Mouse (Mus musculus): ENCODE results near the gene Bbs9. TPM values are rescaled to one million over a fixed set of nuclear protein-coding genes. Genes with fewer than 3 reads are reported as not detected.

Gene Bbs9
- polyA plus RNA-seq, 1 experiment from 2014 or later = 2.5 TPM

GRCm38 (mm10) chr9:22679485-22679884, 204.0 kb downstream of the Bbs9 start:
- 76% methylated on average over 4 of the region's 4 CpGs for WGBS (ENCODE audit: insufficient replicate concordance)
- ATAC-seq (ENCODE audit: low read depth) = no peak
- Histone ChIP-seq H3K4me1 (ENCODE audit: control insufficient read depth, low read depth, low read length) (no peaks in the 10 kb centered on the region), H3K36me3 (ENCODE audit: control insufficient read depth, insufficient read depth) (no peaks in the 10 kb centered on the region), H3K4me3 (ENCODE audit: low read depth, low read length) (no peak overlapping the region), H3K9me3 (replicated peaks; ENCODE audit: control insufficient read depth, low read length) (no peaks in the 10 kb centered on the region), H3K27ac (ENCODE audit: low read length) (no peak overlapping the region), H3K27me3 (ENCODE audit: control insufficient read depth, insufficient read depth, low read depth, low read length) (no peaks in the 10 kb centered on the region), H3K9ac (ENCODE audit: low read depth, low read length) (no peak overlapping the region), H3K4me2 (ENCODE audit: low read depth, low read length) (no peak overlapping the region)

GRCm38 (mm10) chr9:22680031-22680430, 204.5 kb downstream of the Bbs9 start:
- Histone ChIP-seq H3K4me2 (ENCODE audit: low read depth, low read length) (no peak overlapping the region), H3K9me3 (replicated peaks; ENCODE audit: control insufficient read depth, low read length) (no peaks in the 10 kb centered on the region), H3K27me3 (ENCODE audit: control insufficient read depth, insufficient read depth, low read depth, low read length) (no peaks in the 10 kb centered on the region), H3K36me3 (ENCODE audit: control insufficient read depth, insufficient read depth) (no peaks in the 10 kb centered on the region), H3K9ac (ENCODE audit: low read depth, low read length) (no peak overlapping the region), H3K4me1 (ENCODE audit: control insufficient read depth, low read depth, low read length) (no peaks in the 10 kb centered on the region), H3K27ac (ENCODE audit: low read length) (no peak overlapping the region), H3K4me3 (ENCODE audit: low read depth, low read length) (no peak overlapping the region)
- no peak for ATAC-seq (ENCODE audit: low read depth)
- WGBS (ENCODE audit: insufficient replicate concordance) = 41% methylated on average over 12 of the region's 12 CpGs

GRCm38 (mm10) chr9:22680484-22680883, 205.0 kb downstream of the Bbs9 start:
- no peak overlapping the region for H3K4me3 ChIP-seq (ENCODE audit: low read depth, low read length)
- ATAC-seq (ENCODE audit: low read depth) = no peak
- H3K27me3 ChIP-seq (ENCODE audit: control insufficient read depth, insufficient read depth, low read depth, low read length) = no peaks in the 10 kb centered on the region
- no peak overlapping the region for H3K4me2 ChIP-seq (ENCODE audit: low read depth, low read length)
- no peaks in the 10 kb centered on the region for H3K9me3 ChIP-seq (replicated peaks; ENCODE audit: control insufficient read depth, low read length)
- no peak overlapping the region for H3K27ac ChIP-seq (ENCODE audit: low read length)
- 55% methylated on average over 1 of the region's 1 CpGs for WGBS (ENCODE audit: insufficient replicate concordance)
- H3K36me3 ChIP-seq (ENCODE audit: control insufficient read depth, insufficient read depth) = no peaks in the 10 kb centered on the region
- no peaks in the 10 kb centered on the region for H3K4me1 ChIP-seq (ENCODE audit: control insufficient read depth, low read depth, low read length)
- no peak overlapping the region for H3K9ac ChIP-seq (ENCODE audit: low read depth, low read length)

GRCm38 (mm10) chr9:22683786-22684185, 208.3 kb downstream of the Bbs9 start:
- no peak overlapping the region for H3K4me2 ChIP-seq (ENCODE audit: low read depth, low read length)
- H3K4me3 ChIP-seq (ENCODE audit: low read depth, low read length) = no peak overlapping the region
- no peak overlapping the region for H3K9ac ChIP-seq (ENCODE audit: low read depth, low read length)
- H3K9me3 ChIP-seq (replicated peaks; ENCODE audit: control insufficient read depth, low read length) = no peaks in the 10 kb centered on the region
- H3K27ac ChIP-seq (ENCODE audit: low read length) = no peak overlapping the region
- 59% methylated on average over 3 of the region's 3 CpGs for WGBS (ENCODE audit: insufficient replicate concordance)
- H3K36me3 ChIP-seq (ENCODE audit: control insufficient read depth, insufficient read depth) = no peaks in the 10 kb centered on the region
- H3K4me1 ChIP-seq (ENCODE audit: control insufficient read depth, low read depth, low read length) = no peaks in the 10 kb centered on the region
- no peaks in the 10 kb centered on the region for H3K27me3 ChIP-seq (ENCODE audit: control insufficient read depth, insufficient read depth, low read depth, low read length)
- ATAC-seq (ENCODE audit: low read depth) = no peak

DNA sequence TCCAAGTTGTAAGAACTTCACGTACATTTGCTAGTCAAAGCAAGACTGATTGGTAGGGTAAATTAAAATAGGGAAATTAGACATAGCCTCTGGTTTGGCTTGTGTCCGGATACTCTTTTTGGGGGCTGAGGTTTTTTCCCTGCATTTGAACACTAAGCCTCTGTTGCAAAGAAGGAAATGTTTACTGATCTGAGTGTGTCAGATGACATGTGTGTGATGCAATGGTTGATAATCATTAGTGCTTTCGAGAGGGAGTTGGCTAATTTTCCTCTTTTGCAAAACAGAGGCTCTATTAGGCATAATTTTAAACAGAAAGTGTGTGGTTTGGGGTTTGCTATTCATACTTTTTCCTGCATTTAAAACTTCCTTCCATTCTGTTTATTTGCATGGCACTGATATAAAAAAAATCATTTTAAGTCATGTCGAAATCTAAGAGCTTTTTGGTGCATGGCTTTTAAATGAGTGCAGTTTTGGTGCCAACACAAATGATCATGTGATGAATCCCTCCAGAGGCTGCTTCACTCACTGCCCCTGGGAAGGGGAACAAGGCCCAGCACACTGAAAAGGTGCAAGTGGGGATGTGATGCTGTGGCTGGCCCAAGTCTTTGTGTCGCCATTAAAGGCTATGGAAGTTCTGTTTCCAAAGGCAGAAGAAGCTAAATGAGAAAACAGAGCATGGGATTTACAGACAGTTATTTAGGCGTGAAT, 211.4 kb downstream of the Bbs9 start:
- no peaks in the 10 kb centered on the region for H3K36me3 ChIP-seq (ENCODE audit: control insufficient read depth, insufficient read depth)
- no peaks in the 10 kb centered on the region for H3K4me1 ChIP-seq (ENCODE audit: control insufficient read depth, low read depth, low read length)
- H3K27me3 ChIP-seq (ENCODE audit: control insufficient read depth, insufficient read depth, low read depth, low read length) = no peaks in the 10 kb centered on the region
- H3K9me3 ChIP-seq (replicated peaks; ENCODE audit: control insufficient read depth, low read length) = no peaks in the 10 kb centered on the region
- ATAC-seq (ENCODE audit: low read depth) = no peak
- no peak overlapping the region for H3K4me2 ChIP-seq (ENCODE audit: low read depth, low read length)
- no peak overlapping the region for H3K9ac ChIP-seq (ENCODE audit: low read depth, low read length)
- H3K4me3 ChIP-seq (ENCODE audit: low read depth, low read length) = no peak overlapping the region
- WGBS (ENCODE audit: insufficient replicate concordance) = 50% methylated on average over 6 of the region's 6 CpGs
- no peak overlapping the region for H3K27ac ChIP-seq (ENCODE audit: low read length)

GRCm38 (mm10) chr9:22690234-22690633, 214.7 kb downstream of the Bbs9 start:
- Histone ChIP-seq H3K27me3 (ENCODE audit: control insufficient read depth, insufficient read depth, low read depth, low read length) (no peaks in the 10 kb centered on the region), H3K36me3 (ENCODE audit: control insufficient read depth, insufficient read depth) (no peaks in the 10 kb centered on the region), H3K4me1 (ENCODE audit: control insufficient read depth, low read depth, low read length) (no peaks in the 10 kb centered on the region), H3K9ac (ENCODE audit: low read depth, low read length) (no peak overlapping the region), H3K9me3 (replicated peaks; ENCODE audit: control insufficient read depth, low read length) (no peaks in the 10 kb centered on the region), H3K4me3 (ENCODE audit: low read depth, low read length) (no peak overlapping the region), H3K27ac (ENCODE audit: low read length) (no peak overlapping the region), H3K4me2 (ENCODE audit: low read depth, low read length) (no peak overlapping the region)
- ATAC-seq (ENCODE audit: low read depth) = no peak
- 67% methylated on average over 7 of the region's 7 CpGs for WGBS (ENCODE audit: insufficient replicate concordance)

- Histone ChIP-seq H3K4me3 (ENCODE audit: low read depth, low read length) (no peak overlapping the region), H3K27me3 (ENCODE audit: control insufficient read depth, insufficient read depth, low read depth, low read length) (no peaks in the 10 kb centered on the region), H3K9me3 (replicated peaks; ENCODE audit: control insufficient read depth, low read length) (no peaks in the 10 kb centered on the region), H3K4me2 (ENCODE audit: low read depth, low read length) (no peak overlapping the region), H3K4me1 (ENCODE audit: control insufficient read depth, low read depth, low read length) (no peaks in the 10 kb centered on the region), H3K27ac (ENCODE audit: low read length) (no peak overlapping the region), H3K9ac (ENCODE audit: low read depth, low read length) (no peak overlapping the region), H3K36me3 (ENCODE audit: control insufficient read depth, insufficient read depth) (no peaks in the 10 kb centered on the region)
- 65% methylated on average over 4 of the region's 4 CpGs for WGBS (ENCODE audit: insufficient replicate concordance)
- ATAC-seq (ENCODE audit: low read depth) = no peak
These were observed 219.9 kb downstream of the Bbs9 start for GRCm38 (mm10) chr9:22695392-22695791.

DNA sequence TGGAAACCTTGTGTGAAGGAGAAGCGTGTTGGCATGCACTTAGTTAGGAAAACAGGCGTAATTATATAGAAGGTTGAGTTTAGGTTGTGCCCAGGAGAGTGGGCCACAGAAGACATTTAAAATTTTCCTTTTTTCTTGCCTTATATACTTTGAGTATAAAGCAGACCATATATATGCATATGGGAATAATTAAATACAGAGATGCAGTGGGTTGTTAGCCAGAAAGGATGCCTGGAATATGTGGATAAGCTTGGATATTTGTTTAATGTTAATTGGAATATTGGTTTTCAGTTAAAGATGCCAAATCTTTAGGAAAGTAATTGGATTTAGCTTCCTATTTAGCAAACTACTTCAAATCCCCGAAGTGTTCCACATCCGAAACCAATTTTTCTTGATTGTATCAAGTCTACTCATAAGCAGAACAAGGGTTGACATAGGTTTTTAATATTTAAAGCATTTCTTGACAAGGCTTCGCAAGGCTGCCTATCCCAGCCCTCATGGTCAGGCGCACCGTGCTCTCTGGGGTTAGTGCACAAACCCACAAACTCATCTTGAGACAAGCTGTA, 221.4 kb downstream of the Bbs9 start:
- Histone ChIP-seq H3K4me3 (ENCODE audit: low read depth, low read length) (no peak overlapping the region), H3K27me3 (ENCODE audit: control insufficient read depth, insufficient read depth, low read depth, low read length) (no peaks in the 10 kb centered on the region), H3K36me3 (ENCODE audit: control insufficient read depth, insufficient read depth) (no peaks in the 10 kb centered on the region), H3K9ac (ENCODE audit: low read depth, low read length) (no peak overlapping the region), H3K27ac (ENCODE audit: low read length) (no peak overlapping the region), H3K4me2 (ENCODE audit: low read depth, low read length) (no peak overlapping the region), H3K9me3 (replicated peaks; ENCODE audit: control insufficient read depth, low read length) (no peaks in the 10 kb centered on the region), H3K4me1 (ENCODE audit: control insufficient read depth, low read depth, low read length) (no peaks in the 10 kb centered on the region)
- ATAC-seq (ENCODE audit: low read depth) = no peak
- WGBS (ENCODE audit: insufficient replicate concordance) = 72% methylated on average over 7 of the region's 7 CpGs

- Histone ChIP-seq H3K9ac (ENCODE audit: low read depth, low read length) (no peak overlapping the region), H3K36me3 (ENCODE audit: control insufficient read depth, insufficient read depth) (no peaks in the 10 kb centered on the region), H3K9me3 (replicated peaks; ENCODE audit: control insufficient read depth, low read length) (no peaks in the 10 kb centered on the region), H3K27ac (ENCODE audit: low read length) (no peak overlapping the region), H3K4me3 (ENCODE audit: low read depth, low read length) (no peak overlapping the region), H3K4me2 (ENCODE audit: low read depth, low read length) (no peak overlapping the region), H3K4me1 (ENCODE audit: control insufficient read depth, low read depth, low read length) (no peaks in the 10 kb centered on the region), H3K27me3 (ENCODE audit: control insufficient read depth, insufficient read depth, low read depth, low read length) (no peaks in the 10 kb centered on the region)
- ATAC-seq (ENCODE audit: low read depth) = no peak
- WGBS (ENCODE audit: insufficient replicate concordance) = 47% methylated on average over 4 of the region's 4 CpGs
These were observed 222.3 kb downstream of the Bbs9 start for GRCm38 (mm10) chr9:22697811-22698210.

Data from liver, embryonic 16.5 days (tissue).